Mouse (Mus musculus): ENCODE results near the gene Kdelc2. TPM values are rescaled to one million over a fixed set of nuclear protein-coding genes. Genes with fewer than 3 reads are reported as not detected.

Gene Kdelc2
- 10 to 100 TPM; 15.0 to 17.8 TPM for total RNA-seq (2021)

DNA sequence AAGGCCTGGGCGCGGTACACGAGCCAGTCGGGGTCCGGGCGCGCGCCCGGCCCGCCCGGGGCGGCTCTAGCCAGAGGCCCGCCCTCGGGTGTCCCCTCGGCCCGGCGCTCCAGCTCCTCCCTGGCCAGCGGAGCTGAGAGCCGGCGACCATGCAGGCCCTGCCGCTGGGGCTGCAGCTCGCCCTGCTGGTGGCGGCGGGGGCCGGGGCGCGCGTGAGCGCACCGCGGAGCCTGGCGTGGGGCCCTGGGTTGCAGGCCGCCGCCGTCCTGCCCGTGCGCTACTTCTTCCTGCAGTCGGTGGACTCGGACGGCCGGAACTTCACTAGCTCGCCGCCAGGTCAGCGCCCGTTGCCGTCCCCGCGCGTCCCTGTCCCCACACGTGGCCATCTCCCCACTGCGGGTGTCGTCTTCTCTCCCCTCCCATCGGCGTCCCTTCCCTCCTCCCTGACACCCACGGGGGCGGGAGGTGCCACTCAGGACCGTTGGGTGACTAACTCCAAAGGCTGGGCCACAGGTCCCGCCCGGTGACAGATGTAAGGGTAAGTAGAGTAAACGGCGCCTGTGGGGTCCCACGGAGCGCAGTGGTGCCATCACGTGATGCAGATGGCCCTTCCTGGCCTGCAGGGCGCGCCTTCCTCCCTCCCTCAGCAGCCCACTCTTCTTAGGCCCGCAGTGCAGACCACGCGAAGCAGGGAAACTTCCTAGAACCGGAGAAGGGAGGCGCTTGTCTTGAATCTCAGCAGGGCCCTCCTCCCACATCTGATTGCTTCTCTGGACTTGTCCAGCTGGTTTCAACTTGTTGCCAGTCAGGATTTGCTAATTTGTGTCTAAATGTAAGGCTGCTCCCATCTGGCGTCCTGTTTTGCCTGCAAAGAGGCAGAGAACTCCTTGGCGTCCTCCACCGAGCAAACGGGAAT lies at the start of gene Kdelc2:
Kdelc2 (plus strand) TSS at position 75 of the 916 bp plus-strand sequence.
- DNase-seq = peak; percentile 85
- intact Hi-C loops (cut with DNase I) = no loop called here

DNA sequence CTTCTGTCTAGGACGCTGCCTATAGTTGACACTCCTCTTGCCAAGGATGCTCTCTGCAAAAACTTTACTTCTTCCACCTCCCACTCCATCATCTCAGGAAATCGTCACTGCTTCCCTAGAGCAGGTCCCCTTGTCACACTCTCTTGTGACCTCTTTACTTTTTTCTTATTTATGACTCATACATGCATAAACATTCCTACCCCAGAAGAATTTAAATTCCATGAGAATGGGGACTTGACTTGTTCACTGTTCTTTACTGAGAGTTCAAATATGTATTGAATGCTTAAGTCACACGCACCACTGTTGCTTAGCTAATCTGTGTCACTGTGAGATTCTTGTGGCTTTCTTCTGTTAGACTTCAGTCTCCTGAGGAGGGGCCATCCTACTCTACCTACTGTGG lies 48.7 kb upstream of the Kdelc2 start:
- no peak for DNase-seq

DNA sequence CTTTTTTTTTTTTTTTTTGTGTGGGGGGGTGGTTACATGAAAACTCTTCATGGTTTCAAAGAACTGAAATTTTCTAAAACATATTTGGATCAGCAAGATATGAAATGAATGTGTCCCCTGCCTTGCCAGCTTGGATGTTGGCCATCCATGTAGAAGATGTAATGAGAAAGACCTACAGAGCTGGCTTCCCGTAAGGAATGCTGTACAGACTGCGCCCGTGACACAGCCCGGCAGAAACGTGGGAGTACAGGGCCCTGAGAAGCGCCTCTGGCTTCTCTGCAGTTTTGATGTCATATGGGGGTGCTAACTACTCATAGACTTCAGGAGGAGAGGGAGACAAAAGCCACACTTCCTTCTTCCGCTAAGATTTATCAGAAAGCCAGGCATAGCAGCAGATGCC lies 44.2 kb upstream of the Kdelc2 start:
- intact Hi-C loops (cut with DNase I) = no loop called here
- DNase-seq = no peak

More for the DNA sequence above, 48.7 kb upstream of the Kdelc2 start:
- intact Hi-C loops (cut with DNase I) = no loop called here

GRCm38 (mm10) chr9:53340328-53340916 lies 43.4 kb upstream of the Kdelc2 start:
- no peak for DNase-seq
- intact Hi-C loops (cut with DNase I) = no loop called here

DNA sequence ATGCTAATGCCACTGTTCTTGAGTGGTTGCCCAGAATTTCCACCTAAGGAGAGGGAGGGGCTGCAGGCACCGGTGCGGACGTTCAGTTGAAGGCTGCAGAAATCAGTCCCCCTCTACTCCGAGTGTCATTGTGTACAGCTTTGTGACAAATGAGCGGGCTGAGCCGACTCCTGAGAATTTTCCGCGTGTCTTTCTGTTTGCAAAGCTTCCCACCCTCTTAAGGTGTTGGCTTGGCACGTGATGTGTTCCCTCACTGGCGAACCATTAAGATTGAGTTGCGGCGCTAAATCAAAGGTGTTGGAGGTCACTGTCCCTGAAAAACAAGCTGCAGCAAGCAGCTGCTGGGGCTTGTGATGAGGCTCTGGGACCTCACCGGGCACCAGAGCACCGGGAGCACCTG lies 42.9 kb upstream of the Kdelc2 start:
- peak; percentile 20 to 22 for DNase-seq
- intact Hi-C loops (cut with DNase I) = no loop called here

- DNase-seq = no peak
- intact Hi-C loops (cut with DNase I) = no loop called here
Measured at GRCm38 (mm10) chr9:53341981-53342380, 41.8 kb upstream of the Kdelc2 start.

- no peak for DNase-seq
- intact Hi-C loops (cut with DNase I) = no loop called here
Measured at GRCm38 (mm10) chr9:53344646-53345432, 39.0 kb upstream of the Kdelc2 start.

- DNase-seq = no peak
- intact Hi-C loops (cut with DNase I) = no loop called here
Measured at GRCm38 (mm10) chr9:53345728-53346127, 38.1 kb upstream of the Kdelc2 start.

GRCm38 (mm10) chr9:53346402-53346801 lies 37.4 kb upstream of the Kdelc2 start:
- DNase-seq = no peak
- intact Hi-C loops (cut with DNase I) = no loop called here

- peak in 1 of 2 experiments; percentile 16 for DNase-seq
- intact Hi-C loops (cut with DNase I) = no loop called here
Measured at GRCm38 (mm10) chr9:53349211-53349610, 34.6 kb upstream of the Kdelc2 start.

GRCm38 (mm10) chr9:53350331-53350730 lies 33.5 kb upstream of the Kdelc2 start:
- DNase-seq = no peak
- intact Hi-C loops (cut with DNase I) = no loop called here

DNA sequence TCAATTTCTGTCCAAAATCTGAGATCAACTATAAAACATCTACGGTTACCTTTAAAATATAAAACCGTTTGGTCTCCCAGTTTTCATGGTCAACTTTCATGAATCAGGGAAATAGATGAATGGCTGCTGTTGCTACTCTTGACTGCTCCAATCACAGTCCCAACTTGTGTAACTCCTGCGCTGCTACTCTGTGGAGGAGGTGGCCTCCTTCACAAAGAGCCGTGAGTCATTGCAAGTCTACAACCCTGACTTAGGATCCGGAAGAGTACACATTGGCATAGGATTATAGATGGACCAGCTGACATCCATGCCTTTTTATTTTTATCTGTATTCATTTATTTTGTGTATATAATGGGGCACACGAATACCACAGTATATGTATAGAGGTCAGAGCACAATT lies 31.9 kb upstream of the Kdelc2 start:
- no peak for DNase-seq
- intact Hi-C loops (cut with DNase I) = no loop called here

DNA sequence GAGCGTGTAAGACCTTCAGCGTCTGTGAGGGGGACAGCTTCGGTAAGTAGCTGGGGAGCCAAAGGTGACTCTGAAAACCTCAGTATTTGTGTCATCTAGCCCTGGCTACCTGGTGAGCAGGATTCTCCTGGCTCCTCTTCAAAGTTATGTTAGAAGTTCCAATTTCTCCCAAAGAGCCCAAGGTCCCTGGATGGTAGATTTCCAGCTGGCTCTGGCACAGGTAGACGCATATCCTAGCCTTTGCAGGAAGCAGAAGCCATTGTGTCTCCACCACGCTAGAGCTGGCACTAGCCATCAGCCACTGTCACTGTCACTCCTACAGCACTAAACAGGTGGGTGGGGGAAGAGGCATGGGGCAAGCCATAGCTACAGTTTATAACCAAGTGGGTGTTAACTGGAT lies 30.7 kb upstream of the Kdelc2 start:
- intact Hi-C loops (cut with DNase I) = no loop called here
- DNase-seq = no peak

GRCm38 (mm10) chr9:53356219-53357155 lies 27.3 kb upstream of the Kdelc2 start:
- intact Hi-C loops (cut with DNase I) = no loop called here
- no peak for DNase-seq

- intact Hi-C loops (cut with DNase I) = no loop called here
- DNase-seq = no peak
Measured at GRCm38 (mm10) chr9:53371339-53371738, 12.5 kb upstream of the Kdelc2 start.

DNA sequence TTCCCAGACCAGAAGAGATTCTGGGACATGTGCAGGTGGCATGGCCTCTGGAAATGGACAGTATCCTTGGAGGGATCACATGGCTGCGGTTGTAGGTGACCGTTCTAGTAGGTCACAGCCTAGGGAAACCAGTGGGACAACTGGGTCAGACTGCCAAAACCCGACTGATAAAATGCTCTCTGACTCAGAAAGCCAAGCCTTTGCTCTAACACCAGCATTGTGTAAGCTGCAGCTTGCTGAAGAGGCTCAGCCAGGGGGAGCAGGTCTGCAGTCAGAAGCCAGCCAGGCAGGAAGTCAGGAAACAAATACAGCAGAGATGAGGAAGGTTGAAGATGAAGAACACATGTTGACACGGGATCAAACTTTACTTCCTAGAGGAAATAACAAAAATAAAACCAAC lies 7.9 kb upstream of the Kdelc2 start:
- intact Hi-C loops (cut with DNase I) = no loop called here
- DNase-seq = peak; percentile 56 to 57

DNA sequence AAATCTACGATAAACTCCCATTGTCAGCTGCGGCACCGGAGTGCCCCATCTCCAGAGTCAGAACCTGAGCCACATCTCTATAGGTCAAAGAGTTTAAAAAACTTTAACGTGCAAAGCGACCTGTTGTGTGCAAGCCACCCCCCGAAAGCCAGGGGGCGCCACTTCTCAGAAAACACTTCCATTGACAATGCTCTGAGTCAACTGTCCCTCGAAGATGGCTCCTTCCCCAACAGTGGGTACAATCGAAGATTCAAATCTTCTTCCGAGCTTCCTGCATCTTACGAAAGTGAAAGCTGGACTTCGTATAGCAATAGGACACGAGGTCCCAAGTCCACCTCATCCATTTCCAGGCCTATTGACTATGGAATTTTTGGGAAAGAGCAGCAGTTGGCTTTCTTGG lies 7.0 kb upstream of the Kdelc2 start:
- DNase-seq = no peak
- intact Hi-C loops (cut with DNase I) = no loop called here

DNA sequence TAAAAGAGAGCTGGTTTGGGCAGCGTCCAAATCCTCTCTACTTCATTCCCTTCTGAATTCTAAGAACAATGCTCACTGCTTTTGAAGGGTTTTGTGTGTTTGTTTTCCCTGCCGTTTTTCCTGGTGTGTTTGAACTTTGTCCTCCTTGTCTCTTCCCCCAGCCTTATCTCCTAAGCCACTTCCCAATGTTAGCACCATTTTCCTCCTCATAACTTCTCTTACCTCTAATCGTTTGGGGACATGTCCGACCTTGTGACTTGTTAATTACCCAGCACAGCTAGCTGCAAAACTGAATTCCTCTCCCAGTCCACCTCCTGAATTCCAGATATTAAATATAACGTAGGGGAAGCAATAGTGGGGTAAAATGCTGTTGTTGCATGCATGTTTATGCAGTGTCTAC lies 6.2 kb upstream of the Kdelc2 start:
- DNase-seq = no peak
- intact Hi-C loops (cut with DNase I) = no loop called here

GRCm38 (mm10) chr9:53378171-53378570 lies 5.7 kb upstream of the Kdelc2 start:
- intact Hi-C loops (cut with DNase I) = no loop called here
- DNase-seq = no peak

DNA sequence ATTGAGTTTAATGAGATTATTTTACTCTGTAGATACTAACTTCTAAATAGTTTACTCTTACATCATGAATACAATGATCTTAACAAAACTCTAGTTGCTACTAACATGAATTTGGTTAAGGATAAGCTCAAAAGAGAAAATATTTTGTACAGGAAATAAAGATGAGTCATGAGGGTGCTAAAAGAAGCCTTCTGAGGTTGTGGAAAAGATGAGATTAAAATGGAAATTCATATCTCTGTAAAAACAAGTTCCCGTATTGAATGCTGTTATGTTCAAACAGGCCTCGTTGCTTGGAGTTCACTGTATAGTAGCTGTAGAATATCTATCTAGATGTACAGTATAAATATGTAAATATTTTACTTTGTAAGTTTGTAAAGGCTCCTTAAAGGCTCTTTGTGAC lies 3.2 kb upstream of the Kdelc2 start:
- DNase-seq = no peak
- intact Hi-C loops (cut with DNase I) = no loop called here

All from heart, postnatal 10 days (tissue).